Mouse (Mus musculus) cerebellum, adult 8-10 months (tissue): Measurements from ENCODE around the gene Gm11983.
"Not testable (repeated sequence)": the region's sequence is repeated elsewhere in the genome, so short reads cannot be mapped to it uniquely, and the experiment has no call there.

Experiments used
- DNase-seq: peaks from one replicate; pipeline ENCODE4 v3.0.0; 2022

The Gm11983 gene

DNA sequence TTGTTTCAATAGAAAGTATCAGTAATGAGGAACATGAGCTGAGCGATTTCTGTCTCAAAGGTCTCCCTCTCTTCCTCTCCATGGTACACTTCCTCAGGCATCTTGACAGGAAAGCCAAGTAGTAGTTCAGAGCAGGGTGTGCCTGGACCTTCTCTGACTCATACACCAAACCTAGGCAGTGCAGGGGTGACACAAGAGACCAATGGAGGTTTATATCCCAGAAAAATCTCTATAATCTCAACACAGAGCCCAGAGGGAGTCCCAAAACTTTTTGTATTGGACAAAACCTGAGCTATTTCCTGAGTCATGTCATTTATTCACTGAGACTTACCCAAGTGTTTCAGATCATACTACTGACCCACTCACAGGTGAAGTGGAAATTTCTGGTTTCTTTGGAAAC lies at the start of gene Gm11983:
Gm11983 (minus strand) TSS at position 101 of the 400 bp plus-strand sequence.
- DNase-seq = no peak

GRCm38 (mm10) chr11:6883045-6883444 lies 45.6 kb upstream of the Gm11983 start:
- DNase-seq = not testable (repeated sequence)

DNA sequence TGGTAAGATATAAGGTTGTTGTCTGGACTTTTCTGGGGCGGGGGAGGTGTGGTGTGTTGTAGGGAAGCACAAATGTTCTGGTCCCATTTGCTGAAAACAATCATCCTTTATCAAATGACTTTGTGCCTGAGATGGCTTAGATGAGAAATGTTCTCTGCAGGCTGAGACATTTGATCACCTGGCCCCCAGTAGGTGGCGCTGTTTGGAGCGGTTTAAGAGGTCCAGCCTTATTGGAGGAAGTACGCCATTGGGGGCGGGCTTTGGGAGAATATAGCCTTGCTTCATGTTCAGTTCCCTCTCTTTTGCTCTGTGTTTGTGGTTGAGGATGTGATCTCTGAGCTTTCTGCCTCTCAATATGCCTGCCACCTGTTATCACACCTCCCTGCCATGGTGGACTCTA lies 44.2 kb upstream of the Gm11983 start:
- peak; percentile 50 for DNase-seq

- no peak for DNase-seq
These were observed 40.3 kb upstream of the Gm11983 start for GRCm38 (mm10) chr11:6877740-6878139.

DNA sequence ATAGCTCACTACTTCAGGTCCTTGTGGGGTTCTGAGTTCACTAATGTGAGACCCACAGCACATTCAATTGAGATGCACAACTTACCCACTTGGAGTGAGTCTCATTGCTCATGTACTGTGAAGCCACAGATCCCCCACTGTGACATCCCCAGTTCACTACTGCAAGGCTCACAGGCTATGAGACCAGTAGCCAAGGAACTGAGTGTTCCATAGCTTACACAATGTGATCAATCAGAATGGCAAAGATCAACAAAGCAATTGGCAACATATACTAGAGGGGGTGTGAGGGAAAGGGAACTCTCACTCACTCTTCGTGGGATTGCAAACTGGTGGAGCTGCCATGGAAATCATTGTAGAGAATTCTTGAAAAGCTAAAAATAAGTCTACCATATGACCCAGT lies 33.5 kb upstream of the Gm11983 start:
- DNase-seq = no peak

DNA sequence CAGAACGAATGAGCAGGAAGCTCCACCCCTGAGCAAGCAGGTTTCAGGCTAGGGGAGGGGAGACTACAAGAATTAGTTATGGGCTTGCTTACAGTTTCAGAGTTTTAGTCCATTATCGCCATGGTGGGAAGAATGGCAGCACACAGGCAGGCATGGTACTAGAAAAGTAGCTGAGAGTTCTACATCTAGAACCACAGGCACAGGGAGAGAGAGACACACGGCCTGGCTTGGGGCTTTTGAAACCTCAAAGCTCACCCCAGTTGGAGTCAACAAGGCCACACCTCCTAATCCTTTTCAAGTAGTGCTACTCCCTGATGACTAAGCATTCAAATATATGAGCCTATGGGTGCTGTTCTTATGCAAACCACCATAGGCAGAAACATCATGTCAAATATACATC lies 28.1 kb upstream of the Gm11983 start:
- DNase-seq = no peak

GRCm38 (mm10) chr11:6862185-6862584 lies 24.7 kb upstream of the Gm11983 start:
- no peak for DNase-seq

DNA sequence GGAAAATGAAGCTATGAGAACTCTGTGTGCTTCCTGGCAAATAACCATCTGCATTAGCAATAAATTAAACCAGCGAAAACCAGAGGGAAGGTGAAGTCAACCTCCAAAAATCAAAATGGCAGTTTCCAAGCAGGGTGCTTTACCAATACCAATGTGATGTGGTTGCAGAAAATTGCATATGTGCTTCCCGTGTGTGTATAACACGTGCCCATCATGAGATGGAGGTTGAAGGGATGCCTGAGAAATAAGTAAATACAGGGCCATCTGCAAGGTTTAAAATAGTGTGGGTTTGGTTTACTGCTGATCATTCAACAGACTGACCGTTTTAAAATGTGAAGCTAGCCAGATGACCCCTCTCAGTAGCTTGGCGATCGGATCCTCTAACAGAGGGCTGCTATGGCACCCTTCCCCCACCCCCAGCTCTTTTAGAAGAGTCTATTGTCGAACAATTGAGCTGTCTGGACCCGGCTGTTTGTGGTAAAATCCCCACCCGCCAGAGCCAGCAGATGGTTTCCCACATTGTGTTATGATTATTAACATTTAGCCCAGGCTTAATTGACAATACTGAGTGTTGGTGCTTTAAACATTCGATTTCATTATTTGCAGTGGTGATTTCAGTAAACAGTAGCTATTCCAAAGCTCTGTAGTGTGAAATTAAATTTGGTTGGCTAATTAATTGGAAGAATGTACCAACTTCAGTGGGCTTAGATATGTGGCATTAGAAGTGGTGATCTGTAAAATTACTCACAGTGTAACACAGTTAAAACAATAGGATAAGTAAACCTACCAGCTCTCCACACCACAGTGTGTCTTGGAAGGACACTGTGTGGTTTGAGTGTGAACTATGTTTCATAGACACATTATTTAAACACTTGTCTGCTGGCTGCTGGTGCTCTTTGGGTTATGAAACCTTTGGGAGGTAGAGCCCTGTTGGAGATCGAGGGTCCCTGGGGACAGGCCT lies 22.7 kb upstream of the Gm11983 start:
- no peak for DNase-seq

DNA sequence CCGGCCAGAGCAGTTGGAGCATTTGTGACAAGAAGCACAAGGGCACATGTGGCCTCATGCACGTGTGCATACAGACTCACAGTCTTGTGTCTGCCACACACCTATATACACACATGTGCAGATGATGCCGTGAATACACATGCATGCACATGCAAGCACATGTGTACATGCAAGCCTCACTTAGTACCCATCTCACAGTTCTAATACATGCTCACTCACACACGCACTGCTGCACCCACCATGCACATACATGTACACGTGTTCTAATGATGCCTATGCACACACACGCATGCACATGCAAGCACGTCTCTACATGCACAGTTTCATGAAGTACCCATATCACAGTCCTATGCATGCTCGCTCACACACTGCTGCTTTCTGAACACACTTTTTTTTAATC lies 21.6 kb upstream of the Gm11983 start:
- no peak for DNase-seq

- DNase-seq = no peak
These were observed 18.5 kb upstream of the Gm11983 start for GRCm38 (mm10) chr11:6855942-6856341.

GRCm38 (mm10) chr11:6853366-6853765 lies 15.9 kb upstream of the Gm11983 start:
- DNase-seq = not testable (repeated sequence)

DNA sequence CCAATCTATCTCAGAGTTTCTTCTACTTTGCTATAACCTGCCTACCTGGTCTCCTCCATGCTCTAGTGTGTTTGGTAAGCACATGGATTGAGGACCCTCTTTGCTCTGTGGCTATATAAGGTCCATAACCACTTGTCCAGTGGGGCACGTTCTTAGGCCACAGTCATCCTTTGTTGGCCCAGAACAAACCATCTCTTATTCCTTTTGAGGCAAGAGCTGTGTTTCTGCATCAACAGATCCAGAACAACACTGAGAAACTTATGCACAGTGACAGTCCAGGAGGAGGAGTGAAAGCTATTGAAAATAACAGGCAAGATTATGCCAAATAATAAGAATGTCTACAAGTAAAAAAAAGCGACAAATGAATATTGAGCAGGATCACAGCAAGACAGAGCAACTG lies 6.4 kb upstream of the Gm11983 start:
- DNase-seq = no peak

GRCm38 (mm10) chr11:6842160-6842559 lies 4.7 kb upstream of the Gm11983 start:
- no peak for DNase-seq

DNA sequence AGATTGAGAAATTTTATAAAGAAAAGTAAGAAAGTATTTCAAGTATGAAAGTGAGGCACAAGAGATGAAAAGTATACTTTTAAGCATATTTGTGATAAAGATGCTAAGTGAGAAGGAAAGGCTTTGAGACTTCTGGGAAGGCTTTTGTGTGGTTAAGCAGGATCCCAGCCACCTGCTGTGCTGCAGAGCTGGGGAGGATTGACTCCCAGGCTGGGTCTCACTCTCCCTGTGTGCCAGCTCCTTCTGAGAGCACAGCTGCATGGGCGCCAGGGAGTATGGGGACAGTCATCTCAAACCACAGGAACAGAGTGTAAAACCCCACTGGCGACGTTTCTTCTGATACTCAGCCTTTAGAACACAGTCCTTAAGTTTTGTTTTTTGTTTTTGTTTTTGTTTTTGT lies 3.3 kb upstream of the Gm11983 start:
- no peak for DNase-seq

GRCm38 (mm10) chr11:6834636-6835035 lies 2.8 kb downstream of the Gm11983 start:
- DNase-seq = no peak

DNA sequence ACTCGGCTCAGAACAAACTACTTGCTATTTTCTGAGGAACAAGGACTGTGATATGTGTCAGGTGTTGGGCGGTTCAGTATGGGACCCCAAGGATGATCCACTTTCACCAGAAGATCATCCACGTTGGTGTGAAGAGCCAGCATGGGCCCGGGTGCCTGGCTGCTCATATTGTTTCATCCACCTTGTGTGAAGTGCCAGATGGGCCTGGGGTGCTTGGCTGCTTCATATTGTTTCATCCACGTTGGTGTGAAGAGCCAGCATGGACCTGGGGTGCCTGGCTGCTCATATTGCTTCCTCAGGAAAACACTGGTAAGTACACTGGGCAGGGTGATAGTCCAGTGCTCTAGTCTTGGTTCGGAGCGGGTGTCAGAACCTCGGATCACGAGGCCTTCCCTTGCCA lies 3.7 kb downstream of the Gm11983 start:
- no peak for DNase-seq

DNA sequence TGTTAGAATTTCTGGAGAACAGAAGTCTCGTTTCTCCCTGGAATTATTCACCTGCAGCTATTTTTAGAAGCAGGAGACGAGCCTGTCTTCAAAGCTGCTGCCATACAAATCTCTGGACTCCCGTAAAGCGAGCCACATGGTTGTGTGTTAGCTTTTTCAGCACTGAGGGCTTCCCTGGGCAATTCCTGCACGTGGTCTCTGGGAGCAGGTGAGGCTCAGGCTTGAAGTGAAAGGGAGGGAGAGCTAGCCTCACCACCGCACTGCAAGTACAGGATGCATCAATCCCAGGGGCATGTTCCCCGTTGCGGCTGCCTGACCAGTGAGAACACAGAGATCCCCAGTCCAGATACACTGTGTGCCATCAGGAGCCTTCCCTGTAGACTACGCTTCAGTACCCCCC lies 5.5 kb downstream of the Gm11983 start:
- DNase-seq = peak; percentile 30

DNA sequence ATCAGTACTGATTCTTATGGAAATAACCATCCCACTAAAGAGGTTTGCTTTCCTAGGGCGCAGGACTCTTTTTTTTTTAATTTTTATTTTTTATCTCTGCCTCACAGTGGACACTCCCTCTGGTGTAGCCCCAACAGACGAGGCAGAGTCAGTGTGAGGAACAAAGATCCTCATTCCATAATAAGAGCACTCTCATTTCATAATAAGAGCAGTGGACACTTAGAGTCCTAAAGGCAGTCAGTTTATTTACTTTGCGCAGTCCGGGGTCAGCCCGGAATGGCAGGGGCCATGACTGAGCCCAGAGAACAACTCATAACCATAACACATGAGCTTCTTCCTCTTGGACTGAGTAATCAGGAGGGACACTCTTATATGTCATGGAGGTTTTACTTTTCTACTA lies 9.3 kb downstream of the Gm11983 start:
- no peak for DNase-seq

- no peak for DNase-seq
These were observed 11.3 kb downstream of the Gm11983 start for GRCm38 (mm10) chr11:6826157-6826556.

- DNase-seq = no peak
These were observed 14.3 kb downstream of the Gm11983 start for GRCm38 (mm10) chr11:6823176-6823575.

DNA sequence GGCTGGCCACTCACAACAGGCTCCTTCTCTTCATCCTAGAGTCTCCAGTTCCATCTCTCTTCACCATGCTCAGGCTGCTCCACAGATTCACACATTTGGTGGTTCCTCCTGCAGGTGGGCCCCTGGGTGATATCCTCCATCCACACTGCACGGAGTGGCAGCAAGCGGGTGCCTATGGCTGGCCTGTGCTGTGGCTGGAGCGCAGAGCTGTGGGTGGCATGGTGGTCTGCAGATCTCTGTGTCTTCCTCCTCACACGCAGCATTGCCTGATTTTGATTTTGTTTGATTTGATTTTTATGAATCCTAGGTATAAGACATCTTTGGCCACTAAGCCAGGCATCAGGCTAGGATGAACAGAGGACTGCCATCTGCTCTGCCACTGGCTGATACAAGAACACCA lies 23.0 kb downstream of the Gm11983 start:
- DNase-seq = no peak

GRCm38 (mm10) chr11:6802879-6803278 lies 34.6 kb downstream of the Gm11983 start:
- DNase-seq = not testable (repeated sequence)

DNA sequence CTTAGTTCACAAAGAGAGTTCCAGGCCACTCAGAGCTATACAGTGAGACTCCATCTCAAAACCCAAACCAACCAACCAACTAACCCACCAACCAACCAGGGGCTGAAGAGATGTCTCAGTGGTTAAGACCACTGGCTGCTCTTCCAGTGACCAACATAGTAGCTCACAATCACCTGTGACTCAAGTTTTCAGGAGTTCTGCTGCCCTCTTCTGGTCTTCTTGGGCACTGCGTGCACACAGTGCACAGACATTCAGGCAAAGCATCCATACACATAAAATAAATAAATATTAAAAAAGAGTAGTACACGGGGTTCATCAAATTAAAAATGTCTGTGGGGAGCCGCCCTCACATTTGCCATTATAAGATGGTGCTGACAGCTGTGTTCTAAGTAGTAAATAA lies 46.8 kb downstream of the Gm11983 start:
- DNase-seq = no peak
